Mouse (Mus musculus): ENCODE measurements around the gene Gfra1.

Gene Gfra1

DNA sequence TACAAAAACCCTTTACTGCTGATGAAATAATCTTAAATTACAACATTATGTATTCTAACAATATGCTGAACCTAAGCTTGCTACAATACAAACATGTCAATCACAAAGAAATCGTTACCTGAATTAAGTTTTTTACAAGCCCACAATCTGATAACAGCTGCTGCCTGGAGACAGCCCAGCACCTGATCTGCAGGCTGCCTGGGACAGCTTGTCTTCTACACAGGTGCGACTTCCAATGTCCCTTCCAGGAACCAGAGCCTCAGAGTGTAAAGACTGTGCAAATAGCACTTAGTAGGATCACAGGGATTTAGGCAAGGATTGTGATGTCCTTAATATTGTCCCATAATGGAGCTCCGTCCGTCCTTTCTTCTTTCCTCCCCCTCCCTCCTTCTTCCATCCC, 204.0 kb downstream of the Gfra1 start:
- no peak for DNase-seq (ENCODE audit: low spot score in 2 of 2)

DNA sequence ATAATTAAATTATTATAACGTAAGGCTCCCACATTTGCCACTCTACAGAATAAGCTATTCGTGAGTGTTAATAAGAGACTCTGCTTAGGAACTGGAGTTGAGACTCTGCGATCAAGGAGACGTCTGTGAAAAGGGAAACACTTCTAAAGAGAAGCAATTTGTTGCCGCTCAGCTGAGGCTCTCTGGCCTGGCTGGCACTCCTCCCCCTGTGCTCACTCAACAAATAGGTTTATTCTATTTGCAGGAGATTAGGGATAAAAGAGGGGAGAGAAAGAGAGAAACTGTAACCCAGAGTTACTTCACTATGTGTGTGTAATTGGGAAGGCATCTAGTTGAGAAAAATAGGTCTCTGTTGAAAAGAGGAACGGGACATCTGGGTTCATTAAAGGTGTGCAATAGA, 204.6 kb downstream of the Gfra1 start:
- DNase-seq (ENCODE audit: low spot score in 2 of 2), result no peak

DNA sequence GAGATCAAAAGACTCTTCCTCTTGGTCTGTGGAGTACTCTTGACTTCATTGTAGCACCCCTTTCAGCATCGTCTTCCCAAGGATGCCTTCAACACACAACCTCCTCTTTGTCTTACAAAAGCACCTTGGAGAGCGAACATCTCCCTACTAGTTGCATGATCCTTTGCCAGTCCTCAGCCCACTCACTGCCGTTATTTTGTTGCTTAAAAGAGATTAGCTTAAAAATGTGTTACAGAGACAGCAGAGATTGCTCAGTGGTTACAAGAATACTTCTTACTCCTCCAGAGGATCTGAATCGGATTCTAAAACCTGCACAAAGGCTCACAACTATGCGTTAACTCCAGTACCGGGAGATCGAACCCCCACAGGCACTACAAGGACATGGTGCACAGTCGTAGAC, 205.5 kb downstream of the Gfra1 start:
- no peak for DNase-seq (ENCODE audit: low spot score in 2 of 2)

DNA sequence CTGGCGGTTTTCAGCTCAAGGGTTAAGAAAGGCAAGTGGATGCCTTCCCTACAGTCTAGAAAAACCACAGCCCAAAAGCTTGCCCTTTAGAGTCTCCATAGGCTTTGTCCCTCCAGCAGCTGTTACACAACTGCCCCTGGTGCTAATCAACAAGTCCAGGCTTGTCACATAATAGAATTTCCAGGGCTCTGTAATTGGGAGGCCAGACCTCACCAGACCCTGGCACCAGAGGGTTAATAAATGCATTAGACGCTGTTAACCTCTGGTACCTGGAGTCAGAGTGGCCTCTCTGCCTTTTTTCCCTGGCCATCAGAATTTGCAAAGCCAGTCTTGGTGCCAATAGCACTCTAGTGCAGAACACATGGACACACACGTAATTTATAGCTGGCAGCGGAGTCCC, 211.6 kb downstream of the Gfra1 start:
- DNase-seq (ENCODE audit: low spot score in 2 of 2), result no peak

DNA sequence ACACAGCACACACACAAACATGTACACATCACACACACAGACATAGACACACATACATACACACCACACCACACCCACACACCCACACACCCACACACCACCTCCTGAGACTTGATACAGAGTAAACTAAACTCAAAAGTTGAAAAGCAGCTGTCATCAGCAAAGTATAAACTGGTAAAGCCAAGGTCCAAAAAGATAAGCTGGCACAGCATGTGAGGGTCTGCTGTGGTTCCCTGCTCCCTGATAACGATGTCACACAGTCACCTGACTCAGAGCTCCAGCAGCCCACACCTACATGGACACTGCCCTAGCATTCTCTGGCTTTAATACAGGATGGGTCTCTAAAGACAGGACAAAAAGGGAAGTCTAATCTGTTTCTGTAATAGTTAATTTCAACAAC, 212.1 kb downstream of the Gfra1 start:
- no peak for DNase-seq (ENCODE audit: low spot score in 2 of 2)

DNA sequence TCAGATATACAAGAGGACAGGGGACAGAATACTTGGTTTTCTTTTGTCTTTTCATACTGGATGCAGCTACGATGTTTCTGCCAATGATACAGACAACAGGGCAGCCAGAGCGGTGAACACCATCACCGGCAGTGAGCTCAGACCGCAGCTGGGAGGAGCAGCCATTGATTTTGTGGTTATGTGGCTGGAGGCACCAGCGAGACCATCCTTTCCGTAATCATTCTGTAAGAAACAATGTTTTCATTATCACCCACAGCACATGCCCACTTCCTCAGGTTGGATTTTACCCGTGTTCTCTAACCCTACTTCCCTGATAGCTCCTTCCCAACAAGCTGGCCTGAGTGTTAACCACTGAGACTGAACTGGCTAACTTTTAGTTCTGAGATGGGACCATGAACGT, 217.4 kb downstream of the Gfra1 start:
- no peak for DNase-seq (ENCODE audit: low spot score in 2 of 2)

DNA sequence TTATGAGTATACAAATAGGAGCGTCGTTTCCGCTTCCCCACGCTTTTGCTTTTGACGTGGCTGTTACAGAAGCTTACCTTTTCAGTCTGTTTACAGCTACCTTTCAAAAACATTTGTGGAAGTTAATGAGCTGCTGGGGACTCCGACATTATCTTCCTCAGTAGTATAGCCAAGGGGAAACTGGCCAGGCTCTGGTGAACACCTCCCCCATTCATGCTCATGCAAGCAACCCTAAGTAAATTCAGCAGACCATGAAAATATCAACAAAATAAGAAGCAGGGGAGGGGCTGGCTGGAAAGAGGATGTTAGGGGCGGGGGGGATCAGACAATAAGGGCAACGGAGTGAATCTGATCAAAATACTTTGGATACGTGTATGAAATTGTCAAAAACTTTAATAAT, 228.0 kb downstream of the Gfra1 start:
- DNase-seq (ENCODE audit: low spot score in 2 of 2), result no peak

DNA sequence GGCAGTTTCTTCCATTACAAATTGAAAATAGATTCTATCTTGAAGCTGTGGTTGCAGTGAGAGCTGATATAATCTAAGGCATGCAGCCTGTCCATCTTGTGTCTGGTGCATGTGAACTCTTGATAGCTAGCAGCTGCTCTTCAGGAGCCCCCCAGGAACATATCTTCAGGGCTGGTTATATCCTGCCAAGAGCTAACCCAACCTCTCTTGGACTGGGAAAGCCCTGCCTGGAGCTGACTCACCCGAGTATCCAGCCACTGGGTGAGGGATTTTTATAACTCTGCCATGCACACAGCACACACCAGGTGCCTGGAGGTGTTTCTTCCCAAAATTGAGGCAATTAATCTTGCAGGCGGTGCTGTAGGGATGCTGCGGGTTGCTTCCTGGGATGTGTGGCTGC, 228.8 kb downstream of the Gfra1 start:
- DNase-seq (ENCODE audit: low spot score in 2 of 2), result no peak

DNA sequence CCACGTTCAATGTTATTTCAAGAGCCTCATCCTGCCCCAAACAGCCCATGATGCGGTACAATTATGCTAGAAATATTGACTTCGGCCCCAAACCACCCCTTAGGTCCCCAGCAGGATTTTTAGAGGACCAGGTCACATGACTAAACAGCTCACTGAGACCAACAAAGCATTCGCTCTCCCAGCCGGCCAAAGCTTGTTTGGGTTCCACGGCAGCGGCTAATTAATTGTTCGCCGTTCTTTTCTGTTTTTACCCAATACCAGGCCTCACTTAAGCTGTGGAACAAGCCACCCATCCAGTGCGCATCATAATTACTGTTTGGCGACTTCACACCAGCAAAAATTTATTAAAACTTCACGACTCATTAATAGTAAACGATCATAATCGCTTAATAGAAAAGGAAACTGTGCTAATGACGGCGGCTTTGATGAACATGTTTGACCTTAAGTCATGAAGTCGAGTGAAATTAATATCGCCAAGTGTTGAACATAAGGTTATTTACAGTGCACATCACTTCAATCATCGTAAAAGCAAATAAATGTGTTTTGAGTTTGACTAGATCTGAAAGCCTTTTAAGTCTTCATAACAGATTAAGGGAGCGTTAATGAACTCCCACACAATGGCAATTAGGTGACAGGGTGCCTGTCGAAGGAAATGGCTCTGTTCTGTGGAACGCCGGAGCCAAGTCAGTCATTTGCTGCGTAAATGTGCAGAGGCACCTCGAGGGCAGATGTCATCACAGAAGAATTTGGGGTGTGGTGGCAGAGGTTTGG, 235.5 kb downstream of the Gfra1 start:
- DNase-seq (ENCODE audit: low spot score in 2 of 2), result no peak

DNA sequence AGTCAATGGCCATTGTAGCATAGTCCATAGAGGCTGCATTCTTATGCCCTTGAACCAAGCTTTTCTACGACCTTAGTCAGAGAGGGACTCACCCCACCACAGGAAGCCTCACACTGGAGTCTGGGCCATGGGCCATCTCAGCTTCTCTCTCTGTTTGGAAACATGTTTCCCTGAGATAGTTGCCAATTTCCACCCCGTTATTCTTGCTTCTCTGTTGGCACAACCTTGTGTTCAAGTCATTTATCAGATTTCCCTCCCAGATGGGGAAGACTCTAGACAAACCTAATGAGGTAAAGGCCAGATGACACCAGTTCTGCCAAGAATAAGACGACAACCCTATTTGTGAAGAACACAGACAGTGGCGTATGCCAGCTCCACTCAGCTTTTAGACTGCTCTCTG, 238.1 kb downstream of the Gfra1 start:
- no peak for DNase-seq (ENCODE audit: low spot score in 2 of 2)

DNA sequence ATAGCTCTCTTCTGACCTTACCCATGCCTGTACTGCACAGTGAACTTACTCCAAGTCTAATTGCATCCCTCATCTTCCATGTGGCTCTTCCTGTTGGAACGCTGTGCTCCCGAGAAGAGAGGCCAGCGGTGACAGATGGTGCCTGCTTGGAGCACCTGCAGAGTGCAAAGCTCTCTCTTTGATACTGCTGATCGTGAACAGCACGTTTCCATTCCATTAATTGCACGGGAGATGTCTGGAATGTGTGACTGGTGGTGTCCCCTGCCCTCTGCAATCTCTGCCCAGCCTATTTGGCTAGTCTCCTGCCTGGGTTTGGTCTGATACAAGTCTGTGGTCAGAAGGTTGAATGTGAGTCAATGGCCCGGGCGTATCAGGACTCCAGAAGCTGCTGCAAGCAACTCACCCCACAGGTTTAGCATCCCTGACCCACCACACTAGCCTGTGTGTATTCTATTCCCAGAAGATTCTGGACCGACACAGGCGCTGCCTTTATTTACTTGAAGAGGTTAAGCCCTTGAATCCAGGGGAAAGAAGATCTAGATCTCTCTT, 249.1 kb downstream of the Gfra1 start:
- DNase-seq (ENCODE audit: low spot score in 2 of 2), result no peak

DNA sequence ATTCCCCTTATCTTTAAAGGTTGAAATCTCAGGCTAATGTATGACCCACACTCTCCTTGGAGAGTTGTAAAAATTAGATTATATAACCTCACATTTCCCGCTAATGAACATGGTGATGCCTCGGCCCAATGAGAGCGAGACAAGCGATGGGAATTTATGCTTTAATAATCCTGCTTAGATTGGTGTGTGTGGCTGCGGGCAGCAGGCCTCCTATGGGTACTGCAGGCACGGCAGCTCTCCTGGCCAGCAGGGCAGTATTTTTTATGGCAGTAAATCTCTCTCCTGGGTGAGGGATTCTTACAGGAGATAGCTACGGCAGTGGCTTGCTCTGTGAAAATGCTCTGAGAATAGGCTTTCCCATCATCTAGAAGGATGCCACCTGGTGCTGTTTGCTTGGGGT, 250.2 kb downstream of the Gfra1 start:
- no peak for DNase-seq (ENCODE audit: low spot score in 2 of 2)

DNA sequence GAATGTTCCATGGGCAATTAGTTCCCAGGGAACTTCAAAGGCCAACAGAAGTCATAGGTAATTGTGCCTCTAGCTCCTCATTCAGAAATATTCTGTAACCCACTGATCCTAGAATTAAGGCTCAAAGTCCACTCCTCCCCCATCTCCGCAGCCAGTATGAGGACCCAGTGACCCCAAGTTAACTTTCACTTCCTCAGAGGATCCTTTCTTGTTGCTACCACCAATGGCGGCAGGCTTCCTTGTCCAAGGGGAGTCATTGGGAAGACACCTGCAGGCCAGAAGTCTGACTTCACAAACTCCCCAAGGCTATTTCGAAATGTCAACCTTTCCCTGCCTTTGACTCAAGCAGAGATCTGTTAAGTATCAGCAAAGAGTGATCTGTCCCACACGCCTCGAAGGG, 253.1 kb downstream of the Gfra1 start:
- DNase-seq (ENCODE audit: low spot score in 2 of 2), result no peak

DNA sequence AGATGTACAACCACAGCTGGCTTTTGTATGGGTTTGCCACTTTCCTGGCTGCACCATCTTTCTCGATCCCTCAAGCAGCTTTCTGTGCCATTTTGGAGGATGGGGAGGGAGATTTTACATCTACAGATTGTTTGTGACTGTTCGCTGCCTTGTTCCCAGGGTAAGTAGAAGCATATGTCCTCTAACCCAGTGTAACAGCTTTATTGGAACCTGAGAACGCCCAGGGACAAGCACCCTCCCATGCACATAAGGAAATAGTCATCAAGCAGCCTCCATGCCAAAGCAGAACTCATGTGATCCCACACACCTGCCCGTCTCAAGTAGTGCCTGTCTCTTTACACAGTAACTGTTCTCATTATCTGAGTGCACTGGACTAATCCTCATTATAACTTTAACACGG, 256.0 kb downstream of the Gfra1 start:
- no peak for DNase-seq (ENCODE audit: low spot score in 2 of 2)

DNA sequence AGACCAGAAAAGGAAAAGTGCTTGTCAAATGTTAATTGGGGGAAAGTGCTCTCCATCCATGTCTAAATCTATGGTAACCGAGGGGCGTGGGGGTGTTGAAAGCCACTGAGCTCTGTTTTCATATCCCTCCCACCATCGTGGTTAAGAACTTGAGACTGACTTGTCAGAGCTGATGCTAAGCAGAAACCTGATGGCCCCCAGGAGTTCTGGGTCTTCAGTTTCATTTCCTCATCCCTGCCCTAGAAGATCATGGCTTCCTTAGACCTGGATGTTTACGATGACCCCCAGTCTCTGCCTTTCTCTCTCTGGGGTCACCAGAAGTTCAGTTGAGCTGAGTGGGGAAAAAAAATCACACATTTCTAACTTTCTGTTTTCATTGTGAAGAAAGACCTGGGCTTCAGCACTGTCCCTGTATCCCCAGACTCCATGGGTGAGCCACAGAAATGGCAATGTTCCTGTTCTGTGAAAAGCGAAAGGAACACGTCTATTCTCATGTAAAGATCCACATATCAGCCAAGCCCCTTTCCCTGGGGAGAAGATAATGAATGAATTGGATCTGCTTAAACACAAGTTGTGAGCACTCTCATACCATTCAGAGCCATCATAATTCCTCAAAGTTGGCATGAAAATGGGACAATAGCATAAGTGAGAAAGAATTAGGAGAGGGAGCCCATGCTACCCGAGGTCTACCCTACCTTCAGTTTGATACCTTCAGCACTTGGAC, 261.8 kb downstream of the Gfra1 start:
- no peak for DNase-seq (ENCODE audit: low spot score in 2 of 2)

DNA sequence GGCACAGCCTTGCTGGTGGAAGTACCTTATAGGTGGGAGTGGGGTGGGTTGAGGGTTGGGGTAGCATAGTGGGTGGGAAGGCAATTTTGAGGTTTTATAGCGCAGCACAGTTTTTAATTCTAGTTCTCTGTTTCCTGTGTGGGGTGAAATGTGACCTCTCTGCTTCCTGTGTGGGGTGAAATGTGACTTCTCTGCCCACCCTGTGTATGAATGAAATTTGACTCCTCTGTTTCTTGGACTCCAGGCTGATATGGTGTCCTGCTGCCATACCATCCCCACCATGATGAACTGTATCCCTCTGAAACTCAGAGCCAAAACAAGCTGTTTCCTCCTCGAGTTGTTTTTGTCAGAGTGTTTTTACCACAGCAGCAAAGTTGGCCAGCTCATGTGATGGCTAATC, 264.8 kb downstream of the Gfra1 start:
- DNase-seq (ENCODE audit: low spot score in 2 of 2), result no peak

DNA sequence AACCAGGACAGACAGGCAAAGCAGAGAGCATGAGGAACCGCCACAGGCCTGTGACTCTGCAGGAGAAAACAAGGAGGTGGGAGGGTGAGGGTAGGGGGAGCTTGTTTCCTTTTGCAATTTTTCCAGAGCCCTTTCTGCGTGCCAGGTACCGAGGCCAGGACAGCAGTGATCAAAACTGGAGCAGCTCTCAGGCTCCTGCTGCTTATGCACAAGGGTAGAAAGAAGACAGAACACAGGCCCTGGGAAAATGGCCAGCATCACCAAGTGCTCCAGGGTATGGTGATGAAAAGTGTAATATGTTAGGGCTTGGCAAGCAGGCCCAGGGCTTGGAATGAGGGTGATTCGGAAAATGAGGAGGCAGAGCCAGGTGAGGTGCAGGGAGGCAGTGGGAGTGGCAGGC, 269.2 kb downstream of the Gfra1 start:
- no peak for DNase-seq (ENCODE audit: low spot score in 2 of 2)

Measured in urinary bladder, postnatal 4 days (tissue).